Mouse (Mus musculus) embryo, embryonic 10.5 days (tissue): Measurements from ENCODE around the gene Figla.
"Not testable (repeated sequence)": the region's sequence is repeated elsewhere in the genome, so short reads cannot be mapped to it uniquely, and the experiment has no call there.

Source experiments
- DNase-seq: peaks from one replicate; pipeline ENCODE4 v3.0.0-alpha.2; 2015; ENCODE audit warnings: low spot score

Figla gene

GRCm38 (mm10) chr6:86015871-86016270 is at the start of gene Figla:
TSS of gene Figla (plus strand) at chr6:86016171.
- no peak for DNase-seq

GRCm38 (mm10) chr6:85966686-85967085 is 49.3 kb upstream of the Figla start:
- no peak for DNase-seq

GRCm38 (mm10) chr6:85969889-85970288 is 46.1 kb upstream of the Figla start:
- DNase-seq = no peak

- DNase-seq = no peak
These were observed 43.3 kb upstream of the Figla start for GRCm38 (mm10) chr6:85972699-85973098.

- no peak for DNase-seq
These were observed 42.6 kb upstream of the Figla start for GRCm38 (mm10) chr6:85973336-85973735.

GRCm38 (mm10) chr6:85974941-85975617 is 40.9 kb upstream of the Figla start:
- DNase-seq = no peak

DNA sequence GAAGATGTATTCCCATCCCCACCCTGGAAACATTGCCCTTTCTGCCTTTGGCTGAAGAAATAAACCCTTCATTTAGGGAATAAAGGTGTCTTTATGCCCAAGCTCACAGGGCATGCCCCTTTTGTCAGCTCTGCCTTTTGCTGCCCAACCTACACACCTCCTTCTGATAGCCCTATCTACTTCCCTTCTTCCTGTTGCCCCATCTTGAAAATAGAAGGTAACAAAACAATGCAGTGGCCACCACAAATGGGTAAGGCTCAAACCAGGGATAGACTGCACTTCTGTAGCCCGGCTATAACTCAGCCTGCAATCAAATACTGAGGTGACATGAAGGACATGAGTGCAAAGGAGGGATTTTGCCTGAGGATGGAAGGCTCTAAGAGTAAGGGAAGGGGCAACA is 40.2 kb upstream of the Figla start:
- DNase-seq = no peak

DNA sequence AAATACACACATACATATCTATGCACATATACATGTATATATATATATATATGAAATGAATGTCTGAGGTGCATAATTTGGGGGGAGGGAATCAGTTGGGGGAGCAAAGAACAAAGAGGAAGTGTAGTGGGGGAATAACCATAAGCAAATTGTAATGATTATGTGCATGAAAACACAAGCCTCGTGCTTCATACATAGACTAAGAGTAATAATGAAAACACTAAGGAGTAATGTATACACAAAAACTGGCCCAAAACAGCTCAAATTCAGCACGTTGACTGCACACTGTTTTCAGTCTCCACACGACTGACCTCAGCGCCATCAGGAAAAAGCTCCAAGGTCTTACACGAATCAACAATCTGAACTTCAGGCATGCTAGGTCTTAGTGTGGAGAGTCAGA is 39.7 kb upstream of the Figla start:
- DNase-seq = no peak

- not testable (repeated sequence) for DNase-seq
These were observed 37.2 kb upstream of the Figla start for GRCm38 (mm10) chr6:85978736-85979135.

DNA sequence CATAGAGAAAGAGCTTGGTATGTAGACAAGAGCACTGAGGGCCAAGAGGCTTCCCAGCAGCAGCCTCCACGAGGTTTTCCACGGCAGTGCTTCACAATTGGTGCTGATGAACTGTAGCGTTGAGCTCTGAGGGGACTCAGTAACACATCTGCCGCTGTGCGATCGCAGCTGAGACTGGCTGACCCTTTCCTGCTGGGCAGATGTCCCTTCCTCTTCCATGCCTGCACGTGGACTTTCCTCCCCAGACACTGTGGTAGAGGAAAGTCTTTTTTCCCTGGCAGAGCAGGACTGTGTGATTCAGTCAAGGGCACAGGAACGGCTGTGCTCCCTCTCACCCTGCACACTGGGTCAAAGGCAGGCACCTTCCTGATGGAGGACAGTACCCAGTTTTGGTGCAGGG is 31.6 kb upstream of the Figla start:
- DNase-seq = no peak

DNA sequence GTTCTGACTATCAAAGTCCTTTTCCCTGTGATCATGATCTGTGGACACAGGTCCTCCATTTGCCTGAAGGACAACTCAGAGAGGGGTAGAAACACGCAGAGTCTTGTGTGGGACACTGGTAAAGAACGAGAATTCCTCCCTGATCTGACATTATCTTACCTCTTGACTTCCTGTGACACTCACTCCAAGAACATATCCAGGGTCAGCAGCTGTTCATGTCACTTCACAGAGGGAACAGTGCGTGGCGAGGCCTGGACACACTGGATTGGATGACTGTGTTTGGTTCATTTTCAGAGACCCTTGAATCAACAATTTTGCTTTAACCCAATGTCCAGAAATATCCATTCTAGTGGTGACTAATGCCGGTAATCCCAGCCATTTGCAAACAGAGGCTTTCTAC is 26.4 kb upstream of the Figla start:
- DNase-seq = not testable (repeated sequence)

DNA sequence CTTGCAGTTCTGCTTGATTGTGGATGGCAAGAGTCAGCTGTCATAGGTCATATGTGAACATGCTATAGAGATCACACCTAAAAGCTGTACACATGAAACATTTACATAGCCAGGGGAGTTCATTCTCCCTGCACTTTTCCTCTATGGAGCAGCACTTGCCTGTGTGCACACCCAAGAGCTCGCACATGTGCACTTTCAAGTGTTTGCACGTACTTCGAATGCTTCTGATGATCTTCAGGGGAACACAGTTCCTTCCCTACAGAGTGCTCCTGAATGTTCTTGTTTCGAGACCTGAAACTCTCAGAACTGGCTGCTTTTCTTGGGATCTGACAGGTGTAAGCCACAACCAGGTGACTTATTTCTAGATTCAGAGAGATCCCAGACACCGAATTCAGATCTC is 25.2 kb upstream of the Figla start:
- DNase-seq = not testable (repeated sequence)

DNA sequence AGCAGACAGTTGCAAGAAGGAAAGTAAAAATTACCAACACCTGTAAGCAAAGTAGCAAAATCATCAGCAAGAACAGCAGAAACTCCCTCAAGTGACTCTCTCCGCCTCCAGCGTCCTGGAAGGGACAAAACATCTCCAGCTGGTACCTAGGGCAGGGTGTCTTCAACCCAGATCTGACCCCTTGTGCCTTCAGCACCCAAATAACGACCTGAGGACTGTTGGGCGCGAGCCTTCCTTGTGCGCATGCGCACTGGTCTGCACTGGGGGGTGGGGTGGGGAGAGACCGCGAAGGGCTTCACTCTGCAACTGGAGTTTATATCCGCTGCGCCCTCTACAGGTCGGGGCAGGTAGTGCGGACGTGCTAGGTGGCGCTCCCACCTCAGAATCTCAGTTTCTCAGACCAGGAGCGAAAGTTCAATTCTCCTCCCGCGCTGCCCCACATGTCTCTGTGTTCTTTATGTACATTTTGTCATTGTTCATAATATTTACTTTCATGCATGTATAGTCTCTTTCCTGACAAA is 12.5 kb upstream of the Figla start:
- no peak for DNase-seq

DNA sequence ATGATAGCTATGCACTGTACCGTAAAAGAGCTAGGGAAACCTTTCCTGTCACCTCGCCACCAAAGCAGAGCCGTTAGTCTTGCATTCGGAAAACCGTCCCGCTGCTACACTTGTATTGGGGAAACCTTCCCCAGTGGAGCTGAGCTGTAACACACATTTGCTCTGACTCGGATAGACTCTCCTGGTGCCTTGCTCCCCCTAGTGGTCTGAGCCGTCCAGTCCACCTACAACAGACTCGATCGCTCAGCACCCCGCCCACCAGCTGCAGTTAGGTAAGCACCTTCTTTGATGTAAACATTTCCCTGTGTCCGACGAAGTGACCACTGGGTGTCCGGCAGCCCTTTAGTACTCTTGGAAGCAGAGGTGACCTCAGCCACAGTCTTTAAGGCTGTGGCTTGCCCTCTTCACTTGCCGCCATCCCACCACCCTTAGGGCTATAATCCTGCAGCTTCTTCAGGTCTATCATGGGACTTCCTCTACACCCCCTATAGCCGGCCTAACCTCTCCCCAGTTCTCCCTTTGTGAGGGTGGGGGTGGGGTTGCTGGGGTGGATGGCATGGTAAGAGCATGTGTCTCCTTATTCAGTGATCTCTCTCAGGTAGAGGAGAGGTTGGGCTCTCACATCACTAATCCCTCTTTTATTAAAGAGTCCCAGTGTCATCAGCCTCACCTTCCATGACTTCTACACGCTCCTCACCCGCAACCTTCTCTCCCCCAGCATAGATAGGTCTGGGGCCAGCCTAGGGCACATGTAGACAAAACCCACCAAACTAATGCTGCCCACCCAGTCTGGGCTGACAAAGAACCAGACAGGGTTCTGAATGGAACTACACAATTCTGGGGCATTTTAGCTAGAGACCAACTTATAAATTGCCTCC is 11.5 kb upstream of the Figla start:
- peak; percentile 93 for DNase-seq

- peak; percentile 79 for DNase-seq
These were observed 6.0 kb upstream of the Figla start for GRCm38 (mm10) chr6:86009980-86010379.

GRCm38 (mm10) chr6:86014812-86015211 is 1.2 kb upstream of the Figla start:
- DNase-seq = not testable (repeated sequence)

DNA sequence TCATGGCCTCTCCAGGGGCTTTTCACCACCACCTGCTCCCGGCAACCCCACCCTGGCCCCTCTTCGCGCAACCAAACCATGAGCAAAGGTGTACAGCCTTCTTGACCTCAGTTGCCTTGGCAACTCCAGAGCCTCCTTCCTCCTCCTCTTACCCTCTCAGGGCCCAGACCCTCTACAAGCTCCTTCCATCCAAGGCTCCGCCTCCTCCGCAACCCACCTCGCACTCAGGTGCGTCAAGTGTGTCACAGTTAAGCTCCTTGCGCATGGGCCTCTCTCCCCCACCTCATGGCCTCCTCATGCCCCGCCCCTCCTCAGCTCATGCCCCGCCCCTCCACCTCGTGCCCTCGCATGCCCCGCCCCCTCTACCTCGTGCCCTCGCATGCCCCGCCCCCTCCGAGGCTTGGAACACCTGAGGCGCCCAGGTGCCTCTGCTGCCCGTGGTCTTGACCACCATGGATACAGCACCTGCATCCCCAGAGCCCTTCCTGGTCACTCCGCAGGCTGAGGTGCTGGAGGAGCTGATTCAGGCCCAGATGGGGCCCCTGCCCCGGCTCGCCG is 901 bp downstream of the Figla start:
- no peak for DNase-seq

DNA sequence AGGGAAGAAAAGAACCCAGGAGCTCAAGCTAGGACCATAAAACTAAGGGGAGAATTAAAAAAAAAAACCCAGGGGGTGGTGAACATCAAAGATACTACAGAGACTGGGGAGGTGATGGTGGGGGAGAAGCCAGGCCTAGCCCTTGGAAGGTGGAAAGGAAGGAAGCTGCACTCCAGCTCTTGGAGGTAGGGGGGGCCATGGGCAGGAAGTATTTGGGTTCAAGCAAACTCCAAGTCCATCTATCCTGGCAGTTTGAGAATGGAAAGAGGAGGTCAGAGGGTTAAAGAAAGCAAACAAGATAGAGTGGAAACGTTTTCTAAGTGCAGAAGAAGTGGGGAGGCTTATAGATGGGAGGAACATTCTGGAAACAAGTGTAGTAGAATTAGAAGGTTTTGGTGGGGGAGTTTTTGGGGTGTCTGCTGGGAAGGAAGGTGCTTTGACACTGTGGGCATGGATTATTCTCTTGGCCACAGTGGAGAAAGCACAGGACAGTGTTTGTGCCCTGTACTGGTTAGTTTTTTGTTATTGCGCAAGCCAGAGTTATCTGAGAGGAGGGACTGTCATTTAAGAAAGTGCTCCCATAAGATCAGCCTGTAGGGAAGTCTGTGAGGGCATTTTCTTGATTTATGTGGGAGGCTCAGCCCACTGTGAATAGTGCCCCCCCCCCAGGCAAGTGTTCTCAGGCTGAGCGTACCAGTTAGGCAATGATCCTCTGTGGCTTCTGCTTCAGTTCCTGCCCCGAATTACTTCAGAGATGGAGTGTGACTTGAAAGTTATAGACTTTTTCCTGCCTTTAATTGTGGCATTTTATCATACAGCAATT is 3.7 kb downstream of the Figla start:
- DNase-seq = no peak

GRCm38 (mm10) chr6:86020948-86021347 is 5.0 kb downstream of the Figla start:
- DNase-seq = peak; percentile 83

DNA sequence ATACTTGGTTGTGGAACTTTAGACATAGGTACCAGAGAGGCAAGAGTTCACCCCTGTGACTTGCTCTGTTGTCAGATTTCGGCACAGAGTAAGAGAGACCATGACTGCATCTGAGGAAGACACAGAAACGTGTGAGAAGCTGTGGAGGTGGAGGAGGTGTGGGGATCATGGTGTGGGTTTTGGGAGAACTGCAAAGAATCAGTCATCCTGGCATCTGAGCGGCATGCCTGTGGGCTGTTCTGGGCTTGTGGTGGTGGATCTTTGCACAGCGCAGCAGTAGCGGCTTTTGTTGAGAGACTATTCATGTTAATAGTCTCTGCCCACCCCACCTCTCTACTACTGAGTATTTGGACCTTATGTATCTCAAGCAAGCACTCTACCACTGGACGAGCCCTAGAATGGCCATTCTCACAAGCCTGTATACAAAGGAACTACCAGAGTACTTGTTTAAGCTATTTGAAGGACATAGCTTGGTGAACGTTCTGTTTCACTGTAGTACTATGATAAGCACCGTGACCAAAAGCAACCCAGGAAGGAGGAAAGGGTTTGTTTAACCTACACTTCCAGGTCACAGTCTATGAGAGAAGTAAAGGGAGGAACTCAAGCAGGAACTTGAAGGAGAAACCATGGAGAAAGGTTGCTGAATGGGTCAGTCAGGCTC is 10.8 kb downstream of the Figla start:
- DNase-seq = no peak

DNA sequence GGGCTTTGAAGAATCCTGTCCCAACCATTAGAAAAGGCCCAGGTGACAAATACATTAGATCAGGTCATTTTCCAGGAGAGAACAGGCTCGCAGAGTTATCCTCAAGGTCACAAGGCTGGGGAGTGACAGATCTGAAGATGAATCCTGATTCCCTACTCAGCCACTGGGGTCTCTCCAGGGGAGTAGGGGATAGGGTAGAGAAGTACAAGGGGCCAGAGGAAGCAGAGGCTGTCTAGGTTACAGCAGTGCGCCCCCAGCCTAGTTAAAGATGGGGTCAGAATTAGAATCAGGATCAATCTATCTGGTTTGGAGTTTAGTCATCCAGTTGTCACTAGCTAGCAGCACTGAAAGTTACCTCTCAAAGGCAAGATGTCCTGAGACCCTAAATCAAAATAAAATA is 12.2 kb downstream of the Figla start:
- DNase-seq = no peak
